Mouse (Mus musculus) layer of hippocampus, adult 11-12 months (tissue): Measurements from ENCODE around the gene Nrxn2.
A peak's percentile ranks its signal among the peaks of the same experiment; 100 is the strongest.

Source experiments
- DNase-seq: peaks from one replicate; pipeline ENCODE4 v3.0.0; 2022; ENCODE audit warnings: low spot score

The Nrxn2 gene

DNA sequence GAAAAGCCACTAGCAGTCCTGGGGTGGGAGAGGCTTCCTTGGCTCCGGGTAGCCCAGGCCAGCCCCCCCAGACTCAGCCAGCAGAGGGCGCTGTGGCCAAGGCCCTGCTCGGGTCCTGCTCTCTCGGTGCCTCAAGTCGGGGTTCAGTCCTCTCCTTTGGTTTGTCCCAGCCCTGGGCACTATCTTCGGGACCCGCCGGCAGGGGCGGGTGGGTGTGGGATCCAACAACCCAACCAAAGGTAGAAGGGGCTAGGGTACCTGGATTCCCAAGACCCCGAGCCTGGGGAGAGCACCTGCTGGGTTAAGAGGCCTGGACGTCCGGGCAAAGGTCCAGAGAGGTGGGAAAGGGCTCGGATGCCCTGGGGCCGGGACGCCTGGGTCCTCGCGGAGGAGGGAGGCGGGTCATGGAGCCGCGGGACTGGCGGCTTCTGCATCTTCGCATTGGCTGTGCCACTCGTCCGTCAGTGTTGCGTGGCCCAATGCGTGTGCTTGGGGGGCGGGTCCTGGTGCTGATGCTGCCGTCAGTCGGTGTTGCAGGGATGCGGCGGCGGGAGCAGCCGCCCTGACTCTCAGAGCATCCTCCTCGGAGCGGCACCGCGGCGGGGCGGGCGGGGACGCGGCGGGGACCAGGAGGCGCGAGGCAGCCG, at the start of gene Nrxn2:
Gene Nrxn2, plus strand, starts transcription at position 499 of the 647 bp plus-strand sequence.
- peak; percentile 94 for DNase-seq

DNA sequence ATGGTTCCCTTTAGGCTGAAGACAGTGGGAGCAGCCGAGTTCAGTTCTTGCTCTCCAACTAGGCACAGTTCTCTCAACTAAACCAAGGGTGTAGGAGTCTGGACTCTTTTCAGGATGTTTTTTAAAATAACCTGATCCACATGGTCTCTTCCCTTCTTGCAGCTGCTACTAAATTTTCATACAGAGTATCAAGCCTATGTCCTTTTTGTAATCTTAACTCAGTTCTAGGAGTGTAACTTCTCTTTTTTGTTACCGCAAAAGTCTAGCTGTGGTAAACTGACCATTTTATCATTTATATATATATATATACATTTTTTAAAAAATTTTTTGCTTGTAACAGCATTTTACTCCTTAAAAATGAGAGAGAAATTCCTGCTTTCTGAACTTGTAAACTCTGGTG, 48.4 kb upstream of the Nrxn2 start:
- DNase-seq, result no peak

GRCm38 (mm10) chr19:6372433-6372832, 46.1 kb upstream of the Nrxn2 start:
- no peak for DNase-seq

DNA sequence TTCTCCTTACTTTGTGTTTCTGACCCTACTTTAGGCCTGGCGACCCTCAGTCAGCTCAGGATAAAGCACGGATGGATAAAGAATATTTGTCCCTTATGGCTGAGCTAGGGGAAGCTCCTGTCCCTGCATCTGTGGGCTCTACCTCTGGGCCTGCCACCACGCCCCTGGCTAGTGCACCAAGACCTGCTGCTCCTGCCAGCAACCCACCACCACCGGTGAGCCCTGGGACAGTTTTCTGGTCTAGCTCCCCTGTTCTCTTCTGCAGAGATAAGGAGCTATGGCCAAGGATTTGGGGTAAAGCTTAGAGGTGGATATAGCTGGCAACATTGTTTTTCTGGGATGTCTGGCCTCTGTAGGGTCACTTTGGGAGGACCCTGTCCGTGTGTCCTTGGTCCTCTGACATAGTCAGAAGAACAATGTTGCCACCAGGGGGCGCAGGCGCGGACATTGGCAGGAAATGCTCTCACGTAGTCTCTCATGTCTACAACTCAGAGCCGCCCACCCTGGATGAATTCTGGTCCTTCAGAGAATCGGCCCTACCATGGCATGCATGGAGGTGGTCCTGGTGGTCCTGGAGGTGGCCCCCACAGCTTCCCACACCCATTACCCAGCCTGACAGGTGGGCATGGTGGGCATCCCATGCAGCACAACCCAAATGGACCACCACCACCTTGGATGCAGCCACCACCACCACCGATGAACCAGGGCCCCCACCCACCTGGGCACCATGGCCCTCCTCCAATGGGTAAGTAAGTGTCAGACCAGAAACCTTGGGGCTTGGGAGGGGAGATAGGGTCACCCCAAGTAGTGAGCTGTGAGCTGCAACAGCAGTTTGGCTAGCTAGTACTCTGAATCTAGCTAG, 44.8 kb upstream of the Nrxn2 start:
- DNase-seq, result peak; percentile 79

DNA sequence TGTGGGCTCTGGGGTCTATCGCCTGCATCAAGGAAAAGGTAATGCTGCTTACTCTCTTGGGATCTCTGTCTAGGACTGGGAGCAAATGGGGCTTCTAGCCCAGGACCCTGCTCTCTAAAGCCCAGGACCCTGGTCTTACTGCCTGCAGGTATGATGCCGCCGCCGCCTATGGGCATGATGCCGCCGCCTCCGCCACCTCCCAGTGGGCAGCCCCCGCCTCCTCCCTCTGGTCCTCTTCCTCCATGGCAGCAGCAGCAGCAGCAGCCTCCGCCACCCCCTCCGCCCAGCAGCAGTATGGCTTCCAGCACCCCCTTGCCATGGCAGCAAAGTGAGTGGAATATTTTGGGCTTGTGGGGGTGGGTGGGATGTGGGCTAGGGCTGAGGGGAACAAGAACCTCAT, 44.0 kb upstream of the Nrxn2 start:
- no peak for DNase-seq

DNA sequence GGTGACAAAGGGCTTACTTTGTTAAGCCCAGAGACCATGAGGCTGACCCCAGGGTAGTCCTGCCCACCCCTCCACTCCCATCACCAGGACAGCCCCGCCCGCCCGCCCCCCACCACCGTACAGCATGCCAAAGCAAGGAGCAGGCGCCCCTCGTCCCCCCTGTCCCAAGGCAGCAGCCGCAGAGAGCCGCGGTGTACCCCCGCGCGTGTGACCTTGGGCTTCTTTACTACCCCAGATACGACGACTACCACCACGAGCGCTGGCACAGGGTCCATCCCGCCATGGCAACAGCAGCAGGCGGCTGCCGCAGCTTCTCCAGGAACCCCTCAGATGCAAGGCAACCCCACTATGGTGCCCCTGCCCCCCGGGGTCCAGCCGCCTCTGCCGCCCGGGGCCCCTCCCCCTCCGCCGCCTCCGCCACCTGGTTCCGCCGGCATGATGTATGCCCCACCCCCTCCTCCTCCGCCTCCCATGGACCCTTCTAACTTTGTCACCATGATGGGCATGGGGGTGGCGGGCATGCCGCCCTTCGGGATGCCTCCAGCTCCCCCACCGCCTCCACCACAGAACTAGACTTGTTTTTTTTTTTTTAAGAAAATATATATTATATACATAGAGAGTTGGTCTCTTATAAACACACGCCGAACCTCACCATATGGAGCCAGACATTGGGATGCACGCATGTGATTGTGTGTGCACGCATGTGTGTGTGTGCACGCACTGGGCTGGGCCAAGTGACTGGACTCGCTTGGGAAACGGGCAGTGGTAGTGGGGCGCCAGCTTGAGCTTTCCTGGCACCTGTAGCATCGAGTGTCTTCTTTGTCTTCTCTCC, 42.9 kb upstream of the Nrxn2 start:
- no peak for DNase-seq

DNA sequence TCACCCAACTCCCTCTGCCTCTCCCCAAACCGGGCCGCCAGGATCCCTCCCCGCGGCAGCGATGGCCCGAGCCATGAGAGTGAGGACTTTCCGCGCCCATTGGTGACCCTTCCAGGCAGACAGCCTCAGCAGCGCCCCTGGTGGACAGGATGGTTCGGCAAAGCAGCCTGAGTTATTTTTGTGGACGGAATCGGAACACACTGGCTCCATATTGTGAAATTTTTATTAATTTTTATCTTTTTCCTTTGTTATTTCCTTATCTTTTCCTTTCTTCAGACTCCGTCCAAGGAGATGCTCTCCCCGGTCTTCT, 42.3 kb upstream of the Nrxn2 start:
- DNase-seq, result peak; percentile 49

DNA sequence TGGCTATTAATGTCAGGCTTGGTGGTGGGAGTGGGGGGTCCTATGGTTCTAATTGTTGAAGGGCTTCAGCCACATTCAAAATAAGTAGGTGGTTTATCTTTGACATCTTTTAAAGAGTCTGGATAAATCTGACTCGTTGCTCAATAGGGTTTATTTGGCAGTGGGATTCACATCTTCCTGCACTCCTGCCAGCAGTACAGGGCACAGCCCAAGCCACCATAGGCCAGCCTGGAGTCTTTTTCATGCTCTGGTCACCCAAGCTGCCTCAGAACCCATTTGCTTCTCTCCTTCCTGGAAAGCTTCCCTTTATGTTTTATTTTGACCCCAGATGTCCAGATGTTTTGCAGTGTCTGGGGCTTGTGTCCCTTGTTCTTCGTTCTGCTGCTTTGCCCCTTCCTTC, 41.9 kb upstream of the Nrxn2 start:
- DNase-seq, result no peak

DNA sequence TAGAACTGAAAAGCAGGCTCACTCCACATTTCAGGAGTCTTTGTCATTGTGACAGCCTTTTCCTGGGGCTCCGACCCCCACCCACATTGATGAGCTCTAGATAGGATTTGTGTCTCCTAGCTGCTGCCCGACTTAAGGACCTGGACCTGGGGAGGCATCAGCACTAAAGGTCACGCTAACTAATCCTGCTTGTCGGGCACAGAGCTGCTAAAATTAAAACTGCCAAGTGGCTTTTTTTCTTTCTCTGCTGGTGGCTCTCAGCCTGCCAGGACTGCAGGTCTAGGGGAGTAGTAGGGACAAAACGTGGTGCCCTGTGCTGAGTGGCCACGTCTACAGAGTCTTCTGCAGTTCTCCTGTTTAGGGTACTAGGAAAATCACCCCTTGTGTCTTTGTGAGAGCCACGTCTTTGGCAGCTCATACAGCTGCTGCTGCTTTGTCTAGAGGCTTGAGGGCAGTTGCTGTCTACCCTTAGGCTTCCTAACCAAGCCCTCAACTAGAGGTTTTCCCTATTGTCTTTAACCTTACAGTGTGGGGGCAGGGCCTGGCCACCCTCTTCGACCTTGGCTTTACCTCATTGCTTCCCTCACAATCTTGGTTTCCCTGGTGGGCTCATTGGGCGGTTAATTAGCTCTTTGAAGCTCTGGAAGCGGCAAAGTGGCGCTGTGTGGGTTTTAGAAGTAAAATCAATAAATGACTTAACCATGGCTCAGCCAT, 41.0 kb upstream of the Nrxn2 start:
- no peak for DNase-seq

DNA sequence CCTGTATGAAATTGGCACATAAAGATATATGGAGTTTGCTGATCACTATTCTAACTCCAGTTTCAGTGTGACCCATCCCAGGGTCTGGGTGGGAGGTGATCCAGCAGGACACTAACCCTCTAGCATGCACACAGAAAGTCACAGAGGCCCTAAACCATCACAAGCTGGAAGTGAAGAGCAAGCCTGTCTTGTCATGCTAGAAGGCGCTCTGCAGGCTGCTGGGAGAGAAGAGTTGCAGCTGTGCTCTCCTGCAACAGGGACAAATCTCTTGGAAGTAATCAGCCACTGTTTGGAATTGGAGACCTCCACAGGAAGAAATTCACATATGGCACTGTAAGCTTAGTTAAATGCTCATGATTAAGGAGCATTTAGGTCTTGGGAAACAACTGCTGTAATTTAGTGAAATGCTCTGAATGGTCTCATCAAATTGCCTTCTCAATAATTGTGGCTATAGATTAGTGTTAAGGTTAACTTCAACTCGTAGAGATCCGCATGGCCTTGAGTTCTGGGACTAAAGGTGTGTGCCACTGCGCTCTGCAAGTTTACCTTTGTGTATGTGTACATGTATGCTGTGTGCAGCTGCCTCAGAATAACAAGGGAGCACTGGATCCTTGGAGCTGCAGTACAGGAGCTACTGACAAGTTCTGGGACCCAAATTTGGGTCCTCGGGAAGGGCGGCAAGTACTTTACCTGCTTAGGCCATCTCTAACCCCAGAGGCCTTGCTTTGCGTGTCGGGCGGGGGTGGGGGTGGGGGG, 37.9 kb upstream of the Nrxn2 start:
- DNase-seq, result no peak

DNA sequence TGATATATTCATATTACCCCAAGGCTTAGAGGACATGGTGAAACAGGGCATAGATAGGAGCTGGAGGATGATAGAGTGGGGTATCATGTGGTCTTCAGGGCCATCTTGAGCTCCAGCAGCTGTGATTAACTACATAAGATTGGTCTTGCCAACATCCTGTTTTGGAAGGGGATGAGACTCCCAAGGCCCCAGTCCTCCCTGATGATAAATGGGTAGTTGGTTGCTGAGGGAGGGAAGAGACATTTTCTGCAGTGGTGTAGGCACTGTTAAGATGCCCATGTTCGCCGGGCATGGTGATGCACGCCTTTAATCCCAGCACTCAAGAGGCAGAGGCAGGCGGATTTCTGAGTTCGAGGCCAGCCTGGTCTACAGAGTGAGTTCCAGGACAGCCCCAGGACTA, 37.3 kb upstream of the Nrxn2 start:
- no peak for DNase-seq

GRCm38 (mm10) chr19:6382323-6382924, 36.1 kb upstream of the Nrxn2 start:
- no peak for DNase-seq

DNA sequence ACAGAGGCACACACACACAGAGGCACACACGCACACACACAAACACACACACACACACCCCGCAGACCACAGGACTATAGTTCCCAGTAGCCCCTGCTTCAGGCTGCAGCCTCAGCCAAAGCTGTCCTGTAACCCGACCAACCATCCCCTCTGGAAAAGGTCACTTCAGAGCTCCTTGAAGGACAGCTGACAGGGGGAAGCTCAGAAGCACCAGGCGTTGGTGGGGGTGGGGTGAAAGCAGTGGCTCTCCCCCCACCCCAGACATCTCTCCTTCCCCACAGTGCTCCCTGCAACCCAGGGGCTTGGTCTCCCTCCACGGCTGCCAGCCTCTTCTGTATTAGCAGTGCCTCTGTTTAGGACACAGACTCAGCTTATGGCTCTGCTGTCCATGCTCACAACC, 35.1 kb upstream of the Nrxn2 start:
- no peak for DNase-seq

GRCm38 (mm10) chr19:6384128-6384527, 34.4 kb upstream of the Nrxn2 start, which contains the start of gene Pygm:
TSS of gene Pygm (plus strand) at chr19:6384399.
- peak; percentile 51 for DNase-seq

DNA sequence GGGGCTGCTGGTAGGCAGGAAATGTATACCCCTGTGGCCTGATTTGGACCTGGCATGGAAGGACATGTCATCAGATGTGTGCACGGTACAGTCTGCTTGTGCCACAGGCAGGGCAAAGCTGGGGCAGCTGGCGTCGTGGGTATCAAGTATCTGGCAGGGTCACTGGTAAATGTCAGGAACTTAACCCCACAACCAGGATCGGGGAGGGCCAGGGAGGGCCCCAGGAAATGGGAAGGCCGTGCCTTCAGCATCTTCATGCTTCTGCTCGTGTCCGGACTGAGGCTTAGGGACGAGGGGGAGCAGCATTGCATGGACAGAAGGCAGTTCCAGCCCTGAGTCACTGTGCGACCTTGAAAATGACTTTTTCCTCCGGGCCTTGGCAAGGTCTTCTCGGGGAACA, 33.6 kb upstream of the Nrxn2 start:
- DNase-seq, result no peak

DNA sequence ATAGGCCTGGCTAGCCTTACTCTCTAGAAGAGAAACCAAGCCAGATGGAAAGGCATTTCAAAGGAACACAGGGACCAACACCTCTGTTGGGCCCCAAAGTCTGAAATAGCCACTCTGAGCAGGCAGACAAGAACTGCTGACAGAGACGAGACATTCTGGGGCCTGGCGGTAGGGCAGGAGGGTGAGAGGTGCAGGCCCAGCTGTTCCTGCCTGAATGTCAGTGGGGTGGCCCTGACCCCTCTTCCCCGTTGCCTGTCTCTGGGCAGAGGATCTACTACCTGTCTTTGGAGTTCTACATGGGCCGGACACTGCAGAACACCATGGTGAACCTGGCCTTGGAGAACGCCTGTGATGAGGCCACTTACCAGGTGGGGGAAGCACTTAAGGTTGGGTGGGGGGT, 33.1 kb upstream of the Nrxn2 start:
- DNase-seq, result no peak

- no peak for DNase-seq
Measured at GRCm38 (mm10) chr19:6385821-6386220, 32.7 kb upstream of the Nrxn2 start.

- DNase-seq, result no peak
Measured at GRCm38 (mm10) chr19:6386234-6386633, 32.3 kb upstream of the Nrxn2 start.

DNA sequence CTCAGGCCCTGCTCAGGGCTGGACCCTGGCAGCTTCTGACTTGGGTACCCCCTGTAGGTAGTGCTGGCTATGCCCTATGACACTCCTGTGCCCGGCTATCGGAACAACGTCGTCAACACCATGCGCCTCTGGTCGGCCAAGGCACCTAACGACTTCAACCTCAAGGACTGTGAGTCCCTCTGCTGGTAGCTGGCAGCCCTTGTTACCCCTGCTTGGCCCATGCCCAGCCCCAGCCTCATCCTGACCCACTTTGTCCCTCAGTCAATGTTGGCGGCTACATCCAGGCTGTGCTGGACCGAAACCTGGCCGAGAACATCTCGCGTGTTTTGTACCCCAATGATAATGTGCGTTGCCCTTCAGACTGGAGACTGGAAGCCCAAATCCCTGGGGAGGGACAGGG, 30.5 kb upstream of the Nrxn2 start:
- DNase-seq, result no peak

DNA sequence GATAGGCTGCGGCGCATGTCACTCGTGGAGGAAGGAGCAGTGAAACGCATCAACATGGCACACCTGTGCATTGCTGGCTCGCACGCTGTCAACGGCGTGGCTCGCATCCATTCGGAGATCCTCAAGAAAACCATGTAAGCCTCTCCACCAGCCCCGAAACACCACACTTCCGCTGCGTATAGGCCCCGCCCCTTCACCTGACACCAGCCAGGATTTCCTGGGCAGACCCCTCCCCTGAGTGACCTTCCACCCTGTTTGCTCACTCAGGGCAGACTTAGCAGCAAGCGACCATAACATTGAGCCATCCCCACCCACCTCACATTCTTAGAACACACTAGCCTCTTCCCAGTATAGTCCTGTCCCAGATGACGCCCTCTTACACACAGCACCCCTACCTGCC, 28.7 kb upstream of the Nrxn2 start:
- DNase-seq, result no peak

GRCm38 (mm10) chr19:6390251-6390650, 28.3 kb upstream of the Nrxn2 start:
- DNase-seq, result no peak
